Mouse (Mus musculus): ENCODE data around the gene Atp8b4. TPM values are rescaled to one million over a fixed set of nuclear protein-coding genes. Genes with fewer than 3 reads are reported as not detected.

Atp8b4 gene
- polyA plus RNA-seq, 1 experiment = 0.04 TPM

- DNase-seq (ENCODE audit: extremely low spot score in 1 of 2, low spot score in 1 of 2) = no peak
Observed at GRCm38 (mm10) chr2:126309994-126310393, 190.5 kb downstream of the Atp8b4 start.

GRCm38 (mm10) chr2:126304621-126305020, 195.9 kb downstream of the Atp8b4 start:
- no peak for DNase-seq (ENCODE audit: extremely low spot score in 1 of 2, low spot score in 1 of 2)

- DNase-seq (ENCODE audit: extremely low spot score in 1 of 2, low spot score in 1 of 2) = no peak
Observed at GRCm38 (mm10) chr2:126303226-126303625, 197.2 kb downstream of the Atp8b4 start.

- DNase-seq (ENCODE audit: extremely low spot score in 1 of 2, low spot score in 1 of 2) = no peak
Observed at GRCm38 (mm10) chr2:126302381-126302780, 198.1 kb downstream of the Atp8b4 start.

GRCm38 (mm10) chr2:126290702-126291101, 209.8 kb downstream of the Atp8b4 start:
- no peak for DNase-seq (ENCODE audit: extremely low spot score in 1 of 2, low spot score in 1 of 2)

- DNase-seq (ENCODE audit: extremely low spot score in 1 of 2, low spot score in 1 of 2) = peak; percentile 31 to 58
Observed at GRCm38 (mm10) chr2:126287942-126288341, 212.5 kb downstream of the Atp8b4 start.

- no peak for DNase-seq (ENCODE audit: extremely low spot score in 1 of 2, low spot score in 1 of 2)
Observed at GRCm38 (mm10) chr2:126286420-126286819, 214.1 kb downstream of the Atp8b4 start.

- no peak for DNase-seq (ENCODE audit: extremely low spot score in 1 of 2, low spot score in 1 of 2)
Observed at GRCm38 (mm10) chr2:126284071-126284470, 216.4 kb downstream of the Atp8b4 start.

- DNase-seq (ENCODE audit: extremely low spot score in 1 of 2, low spot score in 1 of 2) = peak in 1 of 2 experiments; percentile 27
Observed at GRCm38 (mm10) chr2:126283086-126283485, 217.4 kb downstream of the Atp8b4 start.

GRCm38 (mm10) chr2:126275511-126275910, 225.0 kb downstream of the Atp8b4 start:
- no peak for DNase-seq (ENCODE audit: extremely low spot score in 1 of 2, low spot score in 1 of 2)

- DNase-seq (ENCODE audit: extremely low spot score in 1 of 2, low spot score in 1 of 2) = no peak
Observed at GRCm38 (mm10) chr2:126274826-126275405, 225.6 kb downstream of the Atp8b4 start.

GRCm38 (mm10) chr2:126274311-126274710, 226.2 kb downstream of the Atp8b4 start:
- no peak for DNase-seq (ENCODE audit: extremely low spot score in 1 of 2, low spot score in 1 of 2)

Other genes with a start within 250 kb of the Atp8b4 start
- gene Slc27a2, start 51.7 kb upstream of the Atp8b4 start, polyA plus RNA-seq (2012; rRNA removed) = 4.5 and 4.6 TPM in 2 replicates
- 0.66 and 1.0 TPM in 2 replicates for gene Hdc, start 118.6 kb upstream of the Atp8b4 start, polyA plus RNA-seq (2012; rRNA removed)
- 21.1 and 21.9 TPM in 2 replicates for gene Gabpb1, start 175.7 kb upstream of the Atp8b4 start, polyA plus RNA-seq (2012; rRNA removed)
- 35.8 and 40.8 TPM in 2 replicates for gene Usp8, start 206.7 kb upstream of the Atp8b4 start, polyA plus RNA-seq (2012; rRNA removed)

Data from frontal cortex, adult 2 months (tissue).